Mouse (Mus musculus) ES-E14 (cell line): Measurements from ENCODE around the gene Ubap1. TPM values are rescaled to one million over a fixed set of nuclear protein-coding genes. Genes with fewer than 3 reads are reported as not detected.
A peak's percentile ranks its signal among the peaks of the same experiment; 100 is the strongest.

Source experiments
- DNase-seq: peaks from one replicate; pipeline ENCODE4 v3.0.0-alpha.2; 2013; ENCODE audit warnings: low read depth, low spot score
- H3K27ac ChIP-seq: 2 replicates; pipeline ENCODE4 v1.5.1; 2012; ENCODE audit warnings: low read depth, mild to moderate bottlenecking, low read length, moderate library complexity, mixed read lengths; ENCODE audit not compliant: poor library complexity, insufficient read depth, severe bottlenecking
- H3K36me3 ChIP-seq: 2 replicates; pipeline ENCODE4 v1.6.1; 2012; ENCODE audit warnings: mild to moderate bottlenecking, low read length, moderate library complexity, mixed read lengths; ENCODE audit not compliant: control insufficient read depth, poor library complexity, insufficient read depth, severe bottlenecking
- H3K4me1 ChIP-seq, 2 experiments: fragments of 150-350 bp in 1 of 2; sonication (generic) in 1 of 2; 2 replicates each; pipeline ENCODE4 v1.6.1; 2012; ENCODE audit warnings: low read length in 2 of 2, mild to moderate bottlenecking in 1 of 2, mixed read lengths in 1 of 2; ENCODE audit not compliant: control insufficient read depth in 2 of 2, insufficient read depth in 2 of 2, poor library complexity in 1 of 2
- H3K4me3 ChIP-seq, 2 experiments: fragments of 150-350 bp in 1 of 2; sonication (generic) in 1 of 2; 2 replicates each; pipeline ENCODE4 v1.5.1; 2012; ENCODE audit warnings: low read length in 2 of 2, low read depth in 1 of 2, mild to moderate bottlenecking in 1 of 2, mixed read lengths in 1 of 2; ENCODE audit not compliant: insufficient read depth in 1 of 2, poor library complexity in 1 of 2, severe bottlenecking in 1 of 2
- H3K9ac ChIP-seq: 2 replicates; pipeline ENCODE4 v1.6.1; 2012; ENCODE audit warnings: low read depth, mild to moderate bottlenecking, low read length, mixed read lengths; ENCODE audit not compliant: poor library complexity, insufficient read depth, severe bottlenecking
- H3K9me3 ChIP-seq: fragments of 150-350 bp; sonication (generic); 2 replicates; pipeline ENCODE4 v1.6.1; 2012; ENCODE audit warnings: low read depth, mild to moderate bottlenecking, low read length; ENCODE audit not compliant: control insufficient read depth, insufficient read depth
- CHD2 ChIP-seq: IDR thresholded peaks from 2 replicates; pipeline ENCODE4 v1.6.1; 2014; ENCODE audit warnings: mild to moderate bottlenecking, low read depth, low read length, inconsistent platforms
- HCFC1 ChIP-seq: IDR thresholded peaks from 2 replicates; pipeline ENCODE4 v1.6.1; 2012; ENCODE audit warnings: low read length, inconsistent platforms, borderline replicate concordance; ENCODE audit not compliant: insufficient read depth
- MAFK ChIP-seq: IDR thresholded peaks from 2 replicates; pipeline ENCODE4 v1.6.1; 2014; ENCODE audit warnings: mild to moderate bottlenecking, low read depth, low read length, inconsistent platforms; ENCODE audit not compliant: insufficient read depth
- ZC3H11A ChIP-seq: IDR thresholded peaks from 2 replicates; pipeline ENCODE4 v1.6.1; 2012; ENCODE audit warnings: low read depth, mild to moderate bottlenecking, inconsistent platforms, low read length, borderline replicate concordance
- ZNF384 ChIP-seq: IDR thresholded peaks from 2 replicates; pipeline ENCODE4 v1.6.1; 2012; ENCODE audit warnings: low read depth, low read length, inconsistent platforms
- in situ Hi-C, 2 experiments: fragments of 600-800 bp; cut with MboI; formaldehyde crosslinking; loops; one replicate each; pipeline ENCODE4 v1.15.1; 2025; ENCODE audit warnings: low sequenced_read_pairs in 2 of 2, inconsistent platforms in 1 of 2; ENCODE audit not compliant: unreplicated experiment in 2 of 2
- total RNA-seq: library from RNA; depleted of rRNA; stranded (reverse); fragments of 300-350 nt; gene quantifications from 2 replicates; pipeline ENCODE4 v1.2.3, GENCODE M21; 2012

Gene Ubap1
- total RNA-seq, 1 experiment = 24.3 TPM

GRCm38 (mm10) chr4:41310567-41311563 is 37.9 kb upstream of the Ubap1 start:
- Histone ChIP-seq H3K9me3 (no peaks in the 10 kb centered on the region), H3K4me1 (peaks cover 0 to 10% of the 10 kb centered on the region in 2 experiments; a peak in 2 of 4 replicates), H3K27ac (no peak overlapping the region), H3K4me3 (no peak overlapping the region), H3K9ac (no peak overlapping the region), H3K36me3 (peaks cover 16% of the 10 kb centered on the region)
- in situ Hi-C loops = no loop called here
- DNase-seq = no peak
- TF ChIP-seq ZNF384 = no peak
- no peak for TF ChIP-seq CHD2
- TF ChIP-seq ZC3H11A = no peak
- no peak for TF ChIP-seq HCFC1

DNA sequence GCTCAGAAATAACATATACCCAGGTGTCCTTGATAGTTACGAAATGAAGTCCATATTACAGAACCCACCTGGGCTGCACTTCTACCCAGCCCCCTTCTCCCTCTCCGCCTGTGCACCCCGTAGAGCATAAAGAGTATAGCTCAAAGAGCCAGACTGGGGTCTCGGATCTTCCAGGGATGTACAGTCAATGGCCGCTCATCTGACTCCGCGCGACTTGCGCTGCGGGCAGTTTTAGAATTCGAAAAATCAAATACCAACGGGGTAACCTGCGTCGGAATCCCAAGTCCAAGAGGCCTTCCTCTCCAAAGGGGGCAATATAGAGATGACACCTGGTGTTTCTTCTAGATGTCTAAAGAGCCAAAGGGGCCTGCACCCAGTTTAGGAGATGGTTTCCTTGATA is 35.1 kb upstream of the Ubap1 start:
- H3K36me3 ChIP-seq = peaks cover 12% of the 10 kb centered on the region
- peak overlapping the region; percentile 87 to 93 for H3K4me3 ChIP-seq
- no peaks in the 10 kb centered on the region for H3K9me3 ChIP-seq
- TF ChIP-seq MAFK (no peak), CHD2 (no peak), ZC3H11A (no peak), ZNF384 (no peak), HCFC1 (no peak)
- in situ Hi-C loops = no loop called here
- H3K4me1 ChIP-seq = peaks cover 0 to 4% of the 10 kb centered on the region in 2 experiments; a peak in 1 of 4 replicates
- no peak overlapping the region for H3K27ac ChIP-seq
- peak overlapping the region; percentile 89 for H3K9ac ChIP-seq
- no peak for DNase-seq

DNA sequence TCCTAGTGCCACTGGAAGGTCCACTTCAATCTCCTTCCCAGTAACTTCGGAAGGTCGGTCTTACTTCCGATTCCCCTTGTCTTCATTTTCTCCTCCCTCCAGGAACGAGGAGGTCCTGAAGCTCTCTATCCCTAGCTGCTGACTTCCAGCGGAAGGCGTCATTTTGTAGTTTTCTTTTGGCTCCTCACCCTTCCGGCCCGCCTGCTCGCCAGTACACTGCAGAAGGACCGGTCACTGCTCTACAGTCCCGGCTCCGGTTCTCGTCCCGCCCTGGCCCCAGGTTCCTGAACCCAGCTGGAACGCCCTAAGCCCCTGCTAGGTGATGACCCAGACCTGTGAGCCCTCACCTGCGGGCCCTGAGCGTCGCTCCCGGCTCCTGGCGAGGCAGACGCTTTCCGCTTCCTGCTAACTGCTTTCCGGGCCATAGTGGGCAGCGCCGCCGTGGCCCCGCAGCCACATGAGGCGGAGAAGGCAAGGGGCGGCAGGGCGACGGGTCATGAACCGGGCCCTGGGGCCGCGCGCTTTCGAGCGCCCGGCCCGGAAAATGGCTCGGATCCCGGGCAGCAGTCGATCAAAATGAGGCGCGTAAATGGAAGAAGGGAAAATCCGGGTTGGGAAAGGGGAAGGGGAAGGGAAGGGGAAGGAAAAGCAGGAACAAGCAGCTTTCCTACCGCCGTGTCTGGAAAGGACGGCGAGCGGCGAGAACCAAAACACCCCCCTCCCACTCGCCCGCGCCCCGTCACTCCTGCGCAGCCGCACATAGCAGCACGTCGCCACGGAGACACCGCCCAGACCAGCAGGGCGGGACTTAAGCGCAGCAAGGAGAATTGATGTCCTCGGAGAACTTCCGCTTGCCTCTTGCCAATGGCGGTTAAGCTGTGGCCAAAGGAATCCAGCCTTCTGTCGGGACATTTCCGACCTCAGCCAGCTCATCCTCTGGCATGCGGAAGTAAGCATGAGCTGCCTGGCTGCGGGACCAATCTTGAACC is 34.4 kb upstream of the Ubap1 start, which contains the start of gene Dcaf12:
Gene Dcaf12 (minus strand): TSS at position 749 of the 989 bp plus-strand sequence.
- Histone ChIP-seq H3K27ac (peak within 1 kb of the TSS; percentile 41), H3K9ac (peak within 1 kb of the TSS; percentile 89), H3K9me3 (no peaks in the 10 kb centered on the region), H3K4me3 (peak within 1 kb of the TSS; percentile 87 to 93), H3K4me1 (peaks cover 0 to 4% of the 10 kb centered on the region in 2 experiments; a peak in 1 of 4 replicates), H3K36me3 (peaks cover 10% of the 10 kb centered on the region)
- DNase-seq = peak; percentile 95
- in situ Hi-C loops = no loop called here
- TF ChIP-seq CHD2 = no peak
- peak; percentile 71; the same call in 1 of the 2 replicates for TF ChIP-seq HCFC1
- no peak for TF ChIP-seq ZC3H11A
- no peak for TF ChIP-seq ZNF384

DNA sequence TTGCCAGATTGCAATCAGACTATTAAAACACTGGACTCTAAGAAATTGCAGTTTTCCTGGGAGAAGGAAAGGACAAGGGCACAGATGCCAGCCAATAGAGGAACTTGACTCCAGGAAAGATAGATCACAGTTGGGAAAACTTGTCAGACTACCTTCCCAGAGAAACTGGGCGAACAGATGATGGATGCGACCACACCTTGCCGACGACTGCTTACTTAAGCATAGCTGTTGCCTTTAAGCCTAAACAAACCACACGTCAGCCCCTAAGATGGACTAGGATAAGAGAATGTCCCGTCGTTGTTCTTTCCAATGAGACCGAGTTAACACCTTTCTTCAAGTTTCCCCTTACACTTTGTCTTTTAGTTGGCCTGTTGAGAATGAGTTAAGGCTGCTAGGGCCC is 33.6 kb upstream of the Ubap1 start:
- no peak for DNase-seq

More for the DNA sequence above, 33.6 kb upstream of the Ubap1 start:
- Histone ChIP-seq H3K9ac (peak overlapping the region; percentile 20), H3K36me3 (peaks cover 7% of the 10 kb centered on the region), H3K9me3 (no peaks in the 10 kb centered on the region), H3K4me1 (peaks cover 0 to 6% of the 10 kb centered on the region in 2 experiments; a peak in 1 of 4 replicates), H3K27ac (peak overlapping the region; percentile 3; the same call in 1 of the 2 replicates), H3K4me3 (peak overlapping the region; percentile 51 to 93)
- in situ Hi-C loops = no loop called here
- TF ChIP-seq CHD2 = no peak
- TF ChIP-seq ZC3H11A = no peak
- no peak for TF ChIP-seq MAFK
- no peak for TF ChIP-seq ZNF384
- TF ChIP-seq HCFC1 = no peak
